Mouse (Mus musculus) regulatory T cell (primary cell): ENCODE measurements around the gene Mpz.
"Not testable (repeated sequence)": the region's sequence is repeated elsewhere in the genome, so short reads cannot be mapped to it uniquely, and the experiment has no call there.

Experiments
- in situ Hi-C: fragments of 300-600 bp; cut with MboI, MseI; formaldehyde crosslinking; loops from one replicate; pipeline ENCODE4 v1.15.1; 2025; ENCODE audit warnings: high pct_unique_total_duplicates

Mpz gene

GRCm38 (mm10) chr1:171124398-171124797 lies 26.1 kb upstream of the Mpz start:
- in situ Hi-C loops: loop anchor here (5.0 kb wide), 1 partner anchor 98 kb away; the partner anchor contains the start of gene Tomm40l

- in situ Hi-C loops: no loop called here
These were observed 21.3 kb upstream of the Mpz start for GRCm38 (mm10) chr1:171129251-171129650.

DNA sequence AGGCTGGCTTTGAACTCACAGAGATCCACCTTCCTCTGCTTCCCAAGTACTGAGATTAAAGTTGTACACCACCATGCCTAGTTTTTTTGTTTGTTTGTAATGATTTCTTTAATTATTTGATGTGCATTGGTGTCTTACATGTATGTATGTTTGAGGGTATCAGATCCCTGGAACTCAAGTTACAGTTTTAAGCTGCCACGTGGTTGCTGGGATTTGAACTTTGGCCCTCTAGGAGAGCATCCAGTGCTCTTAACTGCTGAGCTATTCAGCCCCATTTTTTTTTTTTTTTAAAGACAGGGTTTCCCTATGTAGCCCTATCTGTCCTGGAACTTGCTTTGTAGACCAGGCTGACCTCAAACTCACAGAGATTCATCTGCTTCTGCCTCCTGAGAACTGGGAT lies 19.5 kb upstream of the Mpz start:
- in situ Hi-C loops: loop anchor here (5.0 kb wide), 1 partner anchor 46 kb away; no protein-coding TSS in a partner anchor

GRCm38 (mm10) chr1:171135600-171135999 lies 14.9 kb upstream of the Mpz start:
- in situ Hi-C loops: no loop called here

DNA sequence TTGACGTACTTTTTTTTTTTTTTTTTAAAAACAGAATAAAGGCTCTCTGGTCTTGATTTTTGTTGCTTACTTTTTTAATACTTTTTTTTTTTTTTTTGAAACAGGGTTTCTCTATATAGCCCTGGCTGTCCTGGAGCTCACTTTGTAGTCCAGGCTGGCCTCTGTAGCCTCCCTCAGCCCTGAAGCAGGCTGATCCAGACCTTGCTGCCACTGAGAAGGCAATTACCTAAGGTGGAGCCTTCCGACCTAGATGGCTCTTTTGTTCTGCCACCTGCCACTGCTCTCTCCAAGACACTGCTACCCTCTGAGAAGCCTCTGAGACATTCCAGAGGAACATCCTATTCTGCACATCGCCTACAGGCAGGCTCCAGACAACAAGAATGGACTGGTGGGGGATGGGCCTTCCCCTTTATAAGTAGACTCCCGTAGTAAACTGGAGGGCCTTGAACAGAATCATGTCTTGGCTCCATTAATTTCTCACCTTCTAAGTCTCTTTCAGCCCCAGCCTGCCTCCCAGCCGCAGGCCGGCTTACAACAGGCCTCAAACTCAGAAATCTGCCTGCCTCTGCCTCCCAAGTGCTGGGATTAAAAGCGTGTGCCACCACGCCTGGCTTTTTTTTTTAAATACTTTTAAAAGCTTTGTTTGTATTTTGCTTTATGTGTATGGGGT lies 12.9 kb upstream of the Mpz start:
- in situ Hi-C loops: not testable (repeated sequence)

DNA sequence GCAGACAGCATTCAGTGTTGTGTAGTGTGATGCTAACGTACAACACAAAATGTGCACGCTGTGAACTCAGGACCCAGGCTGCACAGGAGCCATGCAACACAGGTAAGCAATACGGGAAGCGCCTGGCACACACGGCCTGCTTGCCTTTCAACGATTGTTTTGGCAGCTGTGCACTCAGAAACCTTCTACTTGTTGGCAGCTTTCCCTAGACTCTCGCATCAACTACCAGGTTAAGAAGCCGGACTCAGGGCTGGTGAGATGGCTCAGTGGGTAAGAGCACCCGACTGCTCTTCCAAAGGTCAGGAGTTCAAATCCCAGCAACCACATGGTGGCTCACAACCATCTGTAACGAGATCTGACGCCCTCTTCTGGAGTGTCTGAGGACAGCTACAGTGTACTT lies 7.5 kb upstream of the Mpz start:
- in situ Hi-C loops: not testable (repeated sequence)

DNA sequence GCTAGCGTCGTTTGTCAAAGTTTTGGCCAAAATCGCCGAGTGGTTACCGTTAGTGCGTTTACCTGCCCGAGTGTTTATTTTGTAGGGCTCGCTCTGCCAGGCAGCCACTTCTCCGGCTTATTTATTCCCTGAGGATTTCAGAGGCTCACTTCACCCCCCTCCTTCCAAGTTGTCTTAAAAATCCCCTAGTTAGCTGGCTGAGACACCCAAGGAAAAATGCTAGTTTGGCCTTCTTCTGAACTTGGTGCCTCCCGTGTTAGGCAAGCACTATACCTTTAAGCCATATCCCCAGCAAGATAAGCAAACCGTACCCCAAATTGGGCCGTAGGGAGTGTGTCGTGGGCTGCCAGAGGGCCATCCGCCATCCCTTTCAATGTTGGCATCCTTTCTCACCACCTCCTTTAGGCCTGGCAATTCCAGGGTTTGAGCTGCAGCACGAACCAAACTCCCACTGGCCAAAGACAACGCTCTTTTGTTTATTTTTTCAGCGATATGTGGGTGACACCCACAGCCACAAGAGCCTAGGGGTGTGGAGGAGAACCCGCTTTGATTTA lies 404 bp downstream of the Mpz start:
- in situ Hi-C loops: no loop called here

GRCm38 (mm10) chr1:171151966-171152365 lies 1.5 kb downstream of the Mpz start:
- in situ Hi-C loops: no loop called here

GRCm38 (mm10) chr1:171156644-171157043 lies 6.1 kb downstream of the Mpz start:
- in situ Hi-C loops: no loop called here

- in situ Hi-C loops: no loop called here
These were observed 7.5 kb downstream of the Mpz start for GRCm38 (mm10) chr1:171157965-171158364.

DNA sequence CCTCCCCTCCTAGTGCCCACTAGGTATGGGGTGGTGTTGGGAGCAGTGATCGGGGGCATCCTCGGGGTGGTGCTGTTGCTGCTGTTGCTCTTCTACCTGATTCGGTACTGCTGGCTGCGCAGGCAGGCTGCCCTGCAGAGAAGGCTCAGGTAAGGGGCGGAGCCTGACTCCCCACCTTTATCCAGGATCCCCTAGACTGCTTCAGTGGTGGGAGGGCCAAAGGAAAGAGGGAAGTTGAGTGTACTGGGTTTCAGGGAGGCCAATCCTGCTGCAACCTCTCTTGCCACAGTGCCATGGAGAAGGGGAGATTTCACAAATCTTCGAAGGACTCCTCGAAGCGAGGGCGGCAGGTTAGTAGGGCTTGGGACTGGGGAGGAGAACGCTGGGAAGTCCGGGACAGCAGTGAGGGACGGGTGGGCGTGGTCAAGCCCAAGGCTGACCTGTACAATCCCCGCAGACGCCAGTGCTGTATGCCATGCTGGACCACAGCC lies 9.0 kb downstream of the Mpz start:
- in situ Hi-C loops: no loop called here

DNA sequence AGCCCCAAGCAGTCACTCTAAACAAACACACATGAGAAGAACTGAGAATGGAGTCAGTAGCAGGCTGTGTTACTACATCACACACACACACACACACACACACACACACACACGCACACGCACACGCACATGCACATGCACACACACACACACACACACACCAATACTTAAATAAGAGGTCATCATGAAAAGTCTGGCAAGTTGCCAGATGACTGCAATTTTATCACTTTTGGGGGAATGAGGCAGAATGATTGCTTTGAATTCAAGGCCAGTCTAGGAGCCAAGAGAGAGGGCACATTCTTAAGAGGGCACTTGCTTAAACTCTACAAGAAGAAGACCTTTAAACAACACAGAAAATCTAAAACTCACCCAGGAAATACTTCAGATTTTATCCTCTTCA lies 12.0 kb downstream of the Mpz start:
- in situ Hi-C loops: no loop called here

DNA sequence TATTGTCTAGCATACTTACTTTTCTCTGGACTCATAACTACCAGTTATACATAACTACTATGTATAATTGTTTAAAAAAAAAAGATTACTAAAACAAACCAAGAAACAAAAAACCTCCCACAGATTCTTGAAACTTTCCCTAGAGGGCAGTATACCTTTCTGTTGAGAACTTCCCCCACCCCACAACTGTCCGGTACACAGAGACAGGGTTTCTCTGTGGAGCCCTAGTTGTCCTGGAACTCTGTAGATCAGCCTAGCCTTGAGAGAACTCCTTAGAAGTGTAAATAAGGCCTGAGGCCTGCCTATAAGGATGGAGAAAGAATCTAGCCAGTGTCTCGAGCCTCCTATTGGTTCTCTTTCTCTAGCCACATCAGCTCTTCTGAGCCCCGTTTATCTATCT lies 13.7 kb downstream of the Mpz start:
- in situ Hi-C loops: no loop called here

DNA sequence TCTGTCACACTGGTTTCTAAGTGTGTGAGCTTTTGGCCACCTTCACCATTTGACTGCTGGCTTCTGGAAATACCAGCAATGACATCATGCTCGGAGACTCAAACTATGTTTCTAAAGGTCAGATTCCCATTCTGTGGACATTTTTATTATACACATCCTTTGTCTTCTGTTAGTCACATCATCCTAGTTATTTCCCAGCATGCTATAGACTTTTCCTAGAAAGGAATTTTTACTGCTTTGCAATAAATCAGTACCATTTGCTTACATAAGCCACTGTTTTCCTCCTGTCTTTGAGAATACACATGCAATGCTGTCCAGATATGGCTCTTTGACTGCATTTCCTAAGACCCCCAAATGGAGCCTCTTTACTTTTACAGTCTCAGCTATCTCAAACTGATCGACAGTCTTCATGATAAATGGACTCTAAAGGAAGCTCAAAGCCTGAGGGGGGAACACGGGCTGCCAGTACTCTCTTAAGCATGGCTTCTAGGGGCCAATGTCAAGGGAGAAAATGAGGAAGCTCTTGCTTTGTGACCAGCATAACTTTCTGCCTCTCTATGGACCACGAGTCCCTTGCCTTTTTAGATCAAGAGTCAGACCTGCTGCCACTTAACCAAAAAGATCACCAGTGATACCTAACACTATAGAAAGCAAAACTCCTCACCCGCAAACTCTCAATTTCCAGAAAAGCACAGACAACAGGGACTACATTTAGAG lies 15.3 kb downstream of the Mpz start:
- in situ Hi-C loops: no loop called here

DNA sequence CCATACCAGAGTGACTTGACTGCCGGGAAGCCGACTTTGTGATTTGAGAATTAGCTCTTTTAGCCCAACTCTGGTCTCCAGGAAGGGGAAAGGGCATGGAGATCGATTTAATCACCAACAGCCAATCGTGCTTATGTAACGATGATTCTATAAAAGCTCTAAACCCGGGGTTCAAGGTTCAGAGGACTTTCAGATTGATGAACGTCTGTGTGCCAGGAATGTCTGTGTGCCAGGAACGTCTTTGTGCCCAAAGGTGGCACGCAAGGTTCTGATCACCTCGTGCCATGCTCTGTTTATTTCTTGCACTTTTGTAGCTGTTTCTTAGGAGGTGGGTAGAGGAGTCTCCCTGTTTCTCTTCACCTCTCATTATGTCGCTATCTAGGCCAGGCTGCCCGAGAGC lies 18.4 kb downstream of the Mpz start:
- in situ Hi-C loops: no loop called here

- in situ Hi-C loops: loop anchor here (5.0 kb wide), 1 partner anchor 42 kb away; the partner anchor contains the start of gene Nr1i3
These were observed 19.4 kb downstream of the Mpz start for GRCm38 (mm10) chr1:171169913-171170312.

GRCm38 (mm10) chr1:171171138-171171537 lies 20.6 kb downstream of the Mpz start:
- in situ Hi-C loops: loop anchor here (5.0 kb wide), 1 partner anchor 41 kb away; the partner anchor contains the start of gene Nr1i3

DNA sequence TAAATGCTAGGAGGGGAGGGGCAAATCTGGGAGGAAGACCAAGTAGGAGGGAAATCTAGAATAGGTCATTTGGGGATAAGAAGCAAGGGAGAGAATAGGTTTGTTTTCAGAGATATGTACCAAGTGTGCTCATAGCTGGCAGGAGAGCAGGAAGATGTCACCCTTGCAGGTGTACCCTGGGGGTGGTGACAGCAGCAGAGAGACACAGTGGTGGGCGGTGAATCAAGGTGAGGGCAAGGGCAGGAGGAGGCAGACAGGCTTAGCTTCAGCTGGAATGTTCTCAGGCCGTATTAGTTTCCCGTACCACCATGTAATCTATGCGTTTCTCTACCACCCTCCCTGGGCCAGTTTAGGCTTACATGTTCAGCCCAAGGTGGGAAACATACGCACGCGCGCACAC lies 22.3 kb downstream of the Mpz start:
- in situ Hi-C loops: loop anchor here (5.0 kb wide), 1 partner anchor 40 kb away; the partner anchor contains the start of gene Nr1i3

DNA sequence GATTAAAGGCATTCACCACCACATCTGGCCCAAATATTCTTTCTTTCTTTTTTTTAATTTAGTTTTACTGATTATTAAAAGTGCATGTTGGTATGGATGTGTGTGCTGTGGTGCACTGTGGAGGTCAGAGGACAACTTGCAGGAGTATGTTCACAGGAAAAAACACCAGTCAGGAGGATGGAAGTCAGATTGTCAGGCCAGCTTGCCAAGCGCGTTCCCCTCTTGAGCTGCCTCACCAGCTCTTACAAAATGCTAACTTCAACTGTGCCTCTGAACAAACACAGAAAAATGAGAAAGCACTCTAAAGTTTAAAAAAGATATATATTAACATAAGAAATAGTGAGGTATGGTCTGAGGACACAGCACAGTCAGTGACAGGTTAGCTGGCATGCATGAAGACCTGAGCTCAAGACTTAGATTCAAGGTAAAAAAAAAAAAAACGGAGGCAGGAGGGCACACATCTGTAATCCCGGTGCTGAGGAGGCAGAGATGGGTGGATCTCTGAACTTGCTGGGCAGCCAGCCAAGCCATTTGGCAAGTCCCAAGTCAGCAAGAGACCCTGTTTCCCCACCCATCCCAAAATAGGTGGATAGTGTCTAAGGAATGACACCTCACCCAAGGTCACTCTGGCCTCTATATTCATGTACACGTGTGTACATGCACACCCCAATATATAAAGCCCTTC lies 29.1 kb downstream of the Mpz start:
- in situ Hi-C loops: loop anchor here (5.0 kb wide), 1 partner anchor 47 kb away; no protein-coding TSS in a partner anchor

DNA sequence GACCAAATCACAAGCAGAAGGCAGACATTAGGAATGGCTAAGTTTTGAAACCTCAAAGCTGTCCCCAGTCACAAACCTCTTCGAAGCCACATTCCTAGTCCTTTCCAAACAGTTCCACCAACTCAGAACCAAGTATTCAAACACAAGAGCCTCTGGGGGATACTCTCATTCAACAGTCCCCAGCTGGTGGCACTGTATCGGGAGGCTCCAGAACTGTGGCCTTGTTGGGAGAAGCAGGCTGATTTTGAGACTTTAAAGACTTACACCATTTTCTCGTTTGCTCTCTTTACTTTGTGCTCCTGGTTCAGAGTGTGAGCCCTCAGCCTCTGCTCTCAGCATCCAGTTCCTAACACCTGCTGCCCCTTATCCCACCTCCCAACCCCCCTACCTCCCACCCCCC lies 32.5 kb downstream of the Mpz start:
- in situ Hi-C loops: no loop called here

DNA sequence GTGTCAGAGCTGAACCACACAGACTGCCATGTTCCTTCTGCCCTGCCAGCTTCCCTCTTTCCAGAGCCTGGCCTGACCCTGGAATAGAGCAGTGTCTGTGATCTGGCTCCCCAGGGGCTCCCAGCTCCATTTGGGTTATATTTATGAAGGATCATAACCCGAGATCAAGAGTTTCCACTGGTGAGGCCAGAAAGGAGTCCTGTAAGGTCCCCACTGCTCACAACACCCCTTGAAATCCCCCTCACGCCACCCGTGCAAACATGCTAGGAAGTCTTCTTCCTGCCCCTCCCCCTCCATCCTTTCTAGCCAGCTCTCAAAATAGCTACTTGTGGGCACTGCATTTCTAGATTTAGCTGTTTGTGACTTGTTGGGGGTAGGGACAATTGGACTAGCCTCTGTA lies 33.1 kb downstream of the Mpz start:
- in situ Hi-C loops: no loop called here

GRCm38 (mm10) chr1:171184314-171184713 lies 33.8 kb downstream of the Mpz start:
- in situ Hi-C loops: no loop called here
